Mouse (Mus musculus): ENCODE results near the gene Cabp2. TPM values are rescaled to one million over a fixed set of nuclear protein-coding genes. Genes with fewer than 3 reads are reported as not detected.
"Not testable (repeated sequence)": the region's sequence is repeated elsewhere in the genome, so short reads cannot be mapped to it uniquely, and the experiment has no call there.

The Cabp2 gene
- polyA plus RNA-seq, 1 experiment = not detected

- Histone ChIP-seq H3ac (ENCODE audit: control insufficient read depth, insufficient read length, low read depth) (no peak overlapping the region), H3K36me3 (ENCODE audit: control insufficient read depth, insufficient read depth) (peaks cover 12% of the 10 kb centered on the region), H3K27me3 (ENCODE audit: control insufficient read depth, insufficient read depth, insufficient read length) (no peaks in the 10 kb centered on the region), H3K79me3 (ENCODE audit: low read depth) (no peaks in the 10 kb centered on the region), H3K79me2 (ENCODE audit: control insufficient read depth, insufficient read depth) (no peaks in the 10 kb centered on the region), H3K4me3 (ENCODE audit: insufficient read depth, poor library complexity, severe bottlenecking) (no peak overlapping the region)
- TF ChIP-seq CEBPB (IDR thresholded peaks at IDR 0.05; ENCODE audit: low read depth) (no peak), FOSL1 (IDR thresholded peaks at IDR 0.05; ENCODE audit: insufficient read depth, low read length, poor library complexity, severe bottlenecking) (no peak), USF1 (IDR thresholded peaks at IDR 0.05; ENCODE audit: low read depth) (no peak), MYOD1 (IDR thresholded peaks at IDR 0.05; ENCODE audit: control insufficient read depth, insufficient read length, low read depth) (no peak), MAX (IDR thresholded peaks at IDR 0.05) (no peak), CTCF (IDR thresholded peaks at IDR 0.05; ENCODE audit: control insufficient read depth, insufficient read depth, insufficient read length) (no peak), MYOG (IDR thresholded peaks at IDR 0.05; ENCODE audit: control insufficient read depth, extremely low read depth, insufficient read length) (no peak)
These were observed 53.0 kb downstream of the Cabp2 start for GRCm38 (mm10) chr19:4134354-4134753.

GRCm38 (mm10) chr19:4135229-4135962, 54.0 kb downstream of the Cabp2 start:
- H3K27me3 ChIP-seq (ENCODE audit: control insufficient read depth, insufficient read depth, insufficient read length); H3K79me3 ChIP-seq (ENCODE audit: low read depth); H3ac ChIP-seq (ENCODE audit: control insufficient read depth, insufficient read length, low read depth); H3K4me3 ChIP-seq (ENCODE audit: insufficient read depth, poor library complexity, severe bottlenecking); H3K79me2 ChIP-seq (ENCODE audit: control insufficient read depth, insufficient read depth): not testable (repeated sequence)
- peaks cover 12% of the 10 kb centered on the region for H3K36me3 ChIP-seq (ENCODE audit: control insufficient read depth, insufficient read depth)

- not testable (repeated sequence) for H3ac ChIP-seq (ENCODE audit: control insufficient read depth, insufficient read length, low read depth); H3K4me3 ChIP-seq (ENCODE audit: insufficient read depth, poor library complexity, severe bottlenecking); H3K79me3 ChIP-seq (ENCODE audit: low read depth); H3K27me3 ChIP-seq (ENCODE audit: control insufficient read depth, insufficient read depth, insufficient read length); H3K79me2 ChIP-seq (ENCODE audit: control insufficient read depth, insufficient read depth)
- peaks cover 12% of the 10 kb centered on the region for H3K36me3 ChIP-seq (ENCODE audit: control insufficient read depth, insufficient read depth)
- TF ChIP-seq CTCF (IDR thresholded peaks at IDR 0.05; ENCODE audit: control insufficient read depth, insufficient read depth, insufficient read length) = peak; percentile 16
These were observed 54.6 kb downstream of the Cabp2 start for GRCm38 (mm10) chr19:4135963-4136345.

GRCm38 (mm10) chr19:4136463-4136862, 55.1 kb downstream of the Cabp2 start:
- H3K36me3 ChIP-seq (ENCODE audit: control insufficient read depth, insufficient read depth) = peaks cover 12% of the 10 kb centered on the region
- H3ac ChIP-seq (ENCODE audit: control insufficient read depth, insufficient read length, low read depth) = no peak overlapping the region
- H3K79me3 ChIP-seq (ENCODE audit: low read depth) = no peaks in the 10 kb centered on the region
- H3K79me2 ChIP-seq (ENCODE audit: control insufficient read depth, insufficient read depth) = no peaks in the 10 kb centered on the region
- TF ChIP-seq MYOG (IDR thresholded peaks at IDR 0.05; ENCODE audit: control insufficient read depth, extremely low read depth, insufficient read length) = no peak
- TF ChIP-seq CTCF (IDR thresholded peaks at IDR 0.05; ENCODE audit: control insufficient read depth, insufficient read depth, insufficient read length) = no peak
- no peak for TF ChIP-seq MYOD1 (IDR thresholded peaks at IDR 0.05; ENCODE audit: control insufficient read depth, insufficient read length, low read depth)
- no peak for TF ChIP-seq USF1 (IDR thresholded peaks at IDR 0.05; ENCODE audit: low read depth)
- no peak for TF ChIP-seq CEBPB (IDR thresholded peaks at IDR 0.05; ENCODE audit: low read depth)
- TF ChIP-seq FOSL1 (IDR thresholded peaks at IDR 0.05; ENCODE audit: insufficient read depth, low read length, poor library complexity, severe bottlenecking) = no peak
- no peak for TF ChIP-seq MAX (IDR thresholded peaks at IDR 0.05)
- no peaks in the 10 kb centered on the region for H3K27me3 ChIP-seq (ENCODE audit: control insufficient read depth, insufficient read depth, insufficient read length)
- H3K4me3 ChIP-seq (ENCODE audit: insufficient read depth, poor library complexity, severe bottlenecking) = no peak overlapping the region

Other genes with a start within 250 kb of the Cabp2 start
- gene Chka, start 229.8 kb upstream of the Cabp2 start, polyA plus RNA-seq (2012; fragmentation: generic; extraction: Trizol) = 30.9 TPM
- gene Tcirg1, start 174.4 kb upstream of the Cabp2 start, polyA plus RNA-seq (2012; fragmentation: generic; extraction: Trizol) = 61.1 TPM
- 309 TPM for gene Ndufs8, start 168.8 kb upstream of the Cabp2 start, polyA plus RNA-seq (2012; fragmentation: generic; extraction: Trizol)
- gene Aldh3b1, start 151.8 kb upstream of the Cabp2 start, polyA plus RNA-seq (2012; fragmentation: generic; extraction: Trizol) = 6.9 TPM
- 0.29 TPM for gene Unc93b1, start 146.4 kb upstream of the Cabp2 start, polyA plus RNA-seq (2012; fragmentation: generic; extraction: Trizol)
- gene Aldh3b3, start 122.9 kb upstream of the Cabp2 start, polyA plus RNA-seq (2012; fragmentation: generic; extraction: Trizol) = not detected
- gene Aldh3b2, start 109.2 kb upstream of the Cabp2 start, polyA plus RNA-seq (2012; fragmentation: generic; extraction: Trizol) = not detected
- gene Acy3, start 95.0 kb upstream of the Cabp2 start, polyA plus RNA-seq (2012; fragmentation: generic; extraction: Trizol) = 3.5 TPM
- gene Tbx10, start 88.8 kb upstream of the Cabp2 start, polyA plus RNA-seq (2012; fragmentation: generic; extraction: Trizol) = 0.02 TPM
- gene Nudt8, start 81.0 kb upstream of the Cabp2 start, polyA plus RNA-seq (2012; fragmentation: generic; extraction: Trizol) = 28.1 TPM
- gene Gm49405, start 81.0 kb upstream of the Cabp2 start, polyA plus RNA-seq (2012; fragmentation: generic; extraction: Trizol) = 0.28 TPM
- 0.98 TPM for gene Doc2g, start 78.3 kb upstream of the Cabp2 start, polyA plus RNA-seq (2012; fragmentation: generic; extraction: Trizol)
- gene Ndufv1, start 68.8 kb upstream of the Cabp2 start, polyA plus RNA-seq (2012; fragmentation: generic; extraction: Trizol) = 254 TPM
- 863 TPM for gene Gstp1, start 43.6 kb upstream of the Cabp2 start, polyA plus RNA-seq (2012; fragmentation: generic; extraction: Trizol)
- 7.2 TPM for gene Gstp2, start 35.6 kb upstream of the Cabp2 start, polyA plus RNA-seq (2012; fragmentation: generic; extraction: Trizol)
- gene Gstp3, start 22.0 kb upstream of the Cabp2 start, polyA plus RNA-seq (2012; fragmentation: generic; extraction: Trizol) = 0.09 TPM
- 134 TPM for gene Cdk2ap2, start 15.6 kb downstream of the Cabp2 start, polyA plus RNA-seq (2012; fragmentation: generic; extraction: Trizol)
- gene Pitpnm1, start 18.4 kb downstream of the Cabp2 start, polyA plus RNA-seq (2012; fragmentation: generic; extraction: Trizol) = 43.1 TPM
- gene Aip, start 44.3 kb downstream of the Cabp2 start, polyA plus RNA-seq (2012; fragmentation: generic; extraction: Trizol) = 208 TPM
- gene Gpr152, start 58.2 kb downstream of the Cabp2 start, polyA plus RNA-seq (2012; fragmentation: generic; extraction: Trizol) = not detected
- 0.04 TPM for gene Cabp4, start 62.5 kb downstream of the Cabp2 start, polyA plus RNA-seq (2012; fragmentation: generic; extraction: Trizol)
- gene Coro1b, start 67.0 kb downstream of the Cabp2 start, polyA plus RNA-seq (2012; fragmentation: generic; extraction: Trizol) = 257 TPM
- 5.8 TPM for gene Ptprcap, start 72.0 kb downstream of the Cabp2 start, polyA plus RNA-seq (2012; fragmentation: generic; extraction: Trizol)
- 19.7 TPM for gene Rps6kb2, start 81.8 kb downstream of the Cabp2 start, polyA plus RNA-seq (2012; fragmentation: generic; extraction: Trizol)
- 2.1 TPM for gene Carns1, start 93.9 kb downstream of the Cabp2 start, polyA plus RNA-seq (2012; fragmentation: generic; extraction: Trizol)
- gene Tbc1d10c, start 109.7 kb downstream of the Cabp2 start, polyA plus RNA-seq (2012; fragmentation: generic; extraction: Trizol) = 0.26 TPM
- gene Ppp1ca, start 110.5 kb downstream of the Cabp2 start, polyA plus RNA-seq (2012; fragmentation: generic; extraction: Trizol) = 819 TPM
- gene Rad9a, start 120.1 kb downstream of the Cabp2 start, polyA plus RNA-seq (2012; fragmentation: generic; extraction: Trizol) = 33.3 TPM
- gene Clcf1, start 132.7 kb downstream of the Cabp2 start, polyA plus RNA-seq (2012; fragmentation: generic; extraction: Trizol) = 24.8 TPM
- gene AC109138.7, start 132.8 kb downstream of the Cabp2 start, polyA plus RNA-seq (2012; fragmentation: generic; extraction: Trizol) = 0.90 TPM
- gene Pold4, start 150.3 kb downstream of the Cabp2 start, polyA plus RNA-seq (2012; fragmentation: generic; extraction: Trizol) = 112 TPM
- 0.34 TPM for gene Ssh3, start 187.6 kb downstream of the Cabp2 start, polyA plus RNA-seq (2012; fragmentation: generic; extraction: Trizol)
- 2.2 TPM for gene Ankrd13d, start 201.6 kb downstream of the Cabp2 start, polyA plus RNA-seq (2012; fragmentation: generic; extraction: Trizol)
- 56.6 TPM for gene Grk2, start 224.6 kb downstream of the Cabp2 start, polyA plus RNA-seq (2012; fragmentation: generic; extraction: Trizol)

Data from C2C12 (cell line).